Mouse (Mus musculus) limb, embryonic 11.5 days (tissue): Measurements from ENCODE around the gene Il3. TPM values are rescaled to one million over a fixed set of nuclear protein-coding genes. Genes with fewer than 3 reads are reported as not detected.
"Not testable (repeated sequence)": the region's sequence is repeated elsewhere in the genome, so short reads cannot be mapped to it uniquely, and the experiment has no call there.

Experiments used
- ATAC-seq: fragments of 200-750 bp; cut with Nextera tagmentation; 2 replicates; pipeline ENCODE4 v1.8.0; 2017; ENCODE audit warnings: low read depth; ENCODE audit not compliant: insufficient number of reproducible peaks, low FRiP score, low TSS enrichment
- DNase-seq: peaks from one replicate; pipeline ENCODE4 v3.0.0-alpha.2; 2015; ENCODE audit warnings: low spot score
- H3K27ac ChIP-seq: fragments of 300-500 bp; sonication (generic); replicated peaks from 2 replicates; pipeline ENCODE4 v1.5.1; 2014; ENCODE audit warnings: low read depth, mild to moderate bottlenecking, low read length
- H3K27me3 ChIP-seq: fragments of 300-500 bp; sonication (generic); 2 replicates; pipeline ENCODE4 v1.6.1; 2014; ENCODE audit warnings: mild to moderate bottlenecking, low read length, mixed read lengths; ENCODE audit not compliant: control insufficient read depth, insufficient read depth
- H3K36me3 ChIP-seq: fragments of 300-500 bp; sonication (generic); 2 replicates; pipeline ENCODE4 v1.6.1; 2014; ENCODE audit warnings: mild to moderate bottlenecking, low read length, moderate library complexity, mixed read lengths; ENCODE audit not compliant: control insufficient read depth, insufficient read depth
- H3K4me1 ChIP-seq: fragments of 300-500 bp; sonication (generic); 2 replicates; pipeline ENCODE4 v1.6.1; 2014; ENCODE audit warnings: low read length, mixed read lengths; ENCODE audit not compliant: control insufficient read depth, insufficient read depth
- H3K4me2 ChIP-seq: fragments of 300-500 bp; sonication (generic); 2 replicates; pipeline ENCODE4 v1.6.1; 2014; ENCODE audit warnings: low read depth, mild to moderate bottlenecking, moderate library complexity; ENCODE audit not compliant: severe bottlenecking
- H3K4me3 ChIP-seq: fragments of 300-500 bp; sonication (generic); 2 replicates; pipeline ENCODE4 v1.5.1; 2014; ENCODE audit warnings: low read depth, low read length
- H3K9ac ChIP-seq: fragments of 300-500 bp; sonication (generic); 2 replicates; pipeline ENCODE4 v1.6.1; 2014; ENCODE audit warnings: mild to moderate bottlenecking, low read length
- H3K9me3 ChIP-seq: fragments of 300-500 bp; sonication (generic); 2 replicates; pipeline ENCODE4 v1.6.1; 2016; ENCODE audit warnings: low read length; ENCODE audit not compliant: control insufficient read depth
- WGBS: fragments of 180-500 bp; shearing (Covaris S2); extraction: QIAGEN DNeasy Blood & Tissue Kit; methylation state at CpG from one replicate; pipeline ENCODE4 v1.1.7; 2014; 5-methylcytosine and 5-hydroxymethylcytosine counted together
- polyA plus RNA-seq: library from polyadenylated mRNA; unstranded; fragments of >200 nt; fragmentation: Nextera tagmentation; extraction: Ambion mirVana; gene quantifications from 2 replicates; pipeline ENCODE4 v1.2.1, GENCODE M21; 2014

Gene Il3
- polyA plus RNA-seq, 1 experiment from 2014 or later, result not detected

GRCm38 (mm10) chr11:54305331-54305730, 38.3 kb upstream of the Il3 start:
- Histone ChIP-seq H3K36me3 (no peaks in the 10 kb centered on the region), H3K4me2 (no peak overlapping the region), H3K9me3 (no peaks in the 10 kb centered on the region), H3K27me3 (no peaks in the 10 kb centered on the region), H3K4me1 (0 out of 2 replicates have a peak, but pooled peaks cover 2% of the 10 kb centered on the region), H3K27ac (no peak overlapping the region), H3K4me3 (no peak overlapping the region), H3K9ac (no peak overlapping the region)
- 78% methylated on average over 3 of the region's 3 CpGs for WGBS
- no peak for ATAC-seq
- no peak for DNase-seq

- ATAC-seq (no peak), DNase-seq (peak; percentile 24)
- H3K9me3 ChIP-seq, result no peaks in the 10 kb centered on the region
- H3K27ac ChIP-seq, result no peak overlapping the region
- WGBS, result 5% methylated on average over 7 of the region's 7 CpGs
- peak overlapping the region; percentile 48 for H3K4me3 ChIP-seq
- H3K4me1 ChIP-seq, result 0 out of 2 replicates have a peak, but pooled peaks cover 2% of the 10 kb centered on the region
- no peaks in the 10 kb centered on the region for H3K36me3 ChIP-seq
- H3K4me2 ChIP-seq, result peak overlapping the region; percentile 96
- no peaks in the 10 kb centered on the region for H3K27me3 ChIP-seq
- H3K9ac ChIP-seq, result peak overlapping the region; percentile 52
These were observed 37.4 kb upstream of the Il3 start for GRCm38 (mm10) chr11:54304471-54304873.

- Histone ChIP-seq H3K4me1 (0 out of 2 replicates have a peak, but pooled peaks cover 2% of the 10 kb centered on the region), H3K27ac (no peak within 1 kb of the TSS), H3K4me3 (peak within 1 kb of the TSS; percentile 48), H3K9ac (peak within 1 kb of the TSS; percentile 52), H3K9me3 (no peaks in the 10 kb centered on the region), H3K27me3 (no peaks in the 10 kb centered on the region), H3K4me2 (peak within 1 kb of the TSS; percentile 96), H3K36me3 (no peaks in the 10 kb centered on the region)
- peak; percentile 61 for DNase-seq
- WGBS, result under 1% methylated on average over 57 of the region's 59 CpGs
- ATAC-seq, result no peak
These were observed 36.8 kb upstream of the Il3 start, which contains the start of gene Acsl6 for GRCm38 (mm10) chr11:54303728-54304470. TSS of gene Acsl6 (plus strand) at chr11:54303798.

GRCm38 (mm10) chr11:54303076-54303727, 36.1 kb upstream of the Il3 start:
- no peaks in the 10 kb centered on the region for H3K27me3 ChIP-seq
- ATAC-seq (no peak), DNase-seq (peak; percentile 89)
- 0 out of 2 replicates have a peak, but pooled peaks cover 2% of the 10 kb centered on the region for H3K4me1 ChIP-seq
- H3K4me3 ChIP-seq, result peak overlapping the region; percentile 48; the same call in 1 of the 2 replicates
- WGBS, result 22% methylated on average over 6 of the region's 6 CpGs
- H3K9ac ChIP-seq, result no peak overlapping the region
- no peak overlapping the region for H3K27ac ChIP-seq
- H3K36me3 ChIP-seq, result no peaks in the 10 kb centered on the region
- no peaks in the 10 kb centered on the region for H3K9me3 ChIP-seq
- H3K4me2 ChIP-seq, result peak overlapping the region; percentile 96

- no peak overlapping the region for H3K4me2 ChIP-seq
- 91% methylated on average over 3 of the region's 3 CpGs for WGBS
These were observed 35.5 kb upstream of the Il3 start for GRCm38 (mm10) chr11:54302606-54303005.

GRCm38 (mm10) chr11:54301994-54302393, 34.9 kb upstream of the Il3 start:
- DNase-seq, result no peak
- H3K27me3 ChIP-seq, result no peaks in the 10 kb centered on the region
- WGBS, result 91% methylated on average over 8 of the region's 8 CpGs
- H3K27ac ChIP-seq, result no peak overlapping the region
- H3K4me1 ChIP-seq, result 0 out of 2 replicates have a peak, but pooled peaks cover 2% of the 10 kb centered on the region
- no peaks in the 10 kb centered on the region for H3K36me3 ChIP-seq
- no peak for ATAC-seq
- no peak overlapping the region for H3K4me3 ChIP-seq
- no peaks in the 10 kb centered on the region for H3K9me3 ChIP-seq
- H3K4me2 ChIP-seq, result no peak overlapping the region
- H3K9ac ChIP-seq, result no peak overlapping the region

More at GRCm38 (mm10) chr11:54302606-54303005, 35.5 kb upstream of the Il3 start:
- H3K27me3 ChIP-seq, result no peaks in the 10 kb centered on the region
- no peak for ATAC-seq
- H3K4me1 ChIP-seq, result 0 out of 2 replicates have a peak, but pooled peaks cover 2% of the 10 kb centered on the region
- H3K9ac ChIP-seq, result no peak overlapping the region
- no peak overlapping the region for H3K4me3 ChIP-seq
- no peaks in the 10 kb centered on the region for H3K9me3 ChIP-seq
- H3K27ac ChIP-seq, result no peak overlapping the region
- H3K36me3 ChIP-seq, result no peaks in the 10 kb centered on the region
- no peak for DNase-seq

GRCm38 (mm10) chr11:54298777-54299176, 31.7 kb upstream of the Il3 start:
- DNase-seq, result no peak

GRCm38 (mm10) chr11:54297471-54297870, 30.4 kb upstream of the Il3 start:
- not testable (repeated sequence) for H3K9me3 ChIP-seq, ATAC-seq, DNase-seq, H3K9ac ChIP-seq, H3K27me3 ChIP-seq, H3K4me2 ChIP-seq, H3K36me3 ChIP-seq, H3K4me3 ChIP-seq, H3K4me1 ChIP-seq, H3K27ac ChIP-seq
- WGBS, result 90% methylated on average over 2 of the region's 2 CpGs

More at GRCm38 (mm10) chr11:54298777-54299176, 31.7 kb upstream of the Il3 start:
- Histone ChIP-seq H3K4me3 (no peak overlapping the region), H3K27ac (no peak overlapping the region), H3K9me3 (no peaks in the 10 kb centered on the region), H3K27me3 (no peaks in the 10 kb centered on the region), H3K4me1 (no peaks in the 10 kb centered on the region), H3K4me2 (no peak overlapping the region), H3K9ac (no peak overlapping the region), H3K36me3 (no peaks in the 10 kb centered on the region)
- no peak for ATAC-seq
